Mouse (Mus musculus) G1E (cell line): ENCODE measurements around the gene Auts2. TPM values are rescaled to one million over a fixed set of nuclear protein-coding genes. Genes with fewer than 3 reads are reported as not detected.

Experiments
- ATAC-seq: 2 replicates; pipeline ENCODE4 v1.8.0; 2016; ENCODE audit warnings: mild to moderate bottlenecking; ENCODE audit not compliant: insufficient number of reproducible peaks, poor library complexity, low FRiP score, severe bottlenecking; ENCODE audit errors: extremely low read depth
- DNase-seq: peaks from one replicate; pipeline ENCODE4 v3.0.0; 2012; ENCODE audit warnings: low spot score
- H3K27me3 ChIP-seq: 2 replicates; pipeline ENCODE4 v1.6.1; 2012; ENCODE audit warnings: mild to moderate bottlenecking, low read length, inconsistent platforms; ENCODE audit not compliant: insufficient read depth
- H3K36me3 ChIP-seq: replicated peaks from 2 replicates; pipeline ENCODE3; 2012; ENCODE audit warnings: mild to moderate bottlenecking, inconsistent platforms
- H3K4me1 ChIP-seq: 2 replicates; pipeline ENCODE4 v1.6.1; 2012; ENCODE audit warnings: low read depth, low read length, inconsistent platforms, mixed read lengths; ENCODE audit not compliant: insufficient read depth
- H3K4me3 ChIP-seq: 2 replicates; pipeline ENCODE4 v1.5.1; 2012; ENCODE audit warnings: low read depth, mild to moderate bottlenecking, inconsistent platforms, low read length, moderate library complexity, mixed read lengths
- H3K9me3 ChIP-seq: replicated peaks from 2 replicates; pipeline ENCODE4 v1.6.1; 2012; ENCODE audit warnings: inconsistent platforms
- CTCF ChIP-seq: IDR thresholded peaks from 2 replicates; pipeline ENCODE4 v1.5.1; 2012; ENCODE audit warnings: low read depth, low read length, inconsistent platforms, mixed read lengths
- GATA1 ChIP-seq: IDR thresholded peaks from 2 replicates; pipeline ENCODE4 v1.6.1; 2012; ENCODE audit warnings: borderline replicate concordance, low read length, inconsistent platforms, mixed read lengths
- GATA2 ChIP-seq: IDR thresholded peaks from 2 replicates; pipeline ENCODE4 v1.6.1; 2012; ENCODE audit warnings: low read depth, low read length, inconsistent platforms, borderline replicate concordance
- POLR2AphosphoS5 ChIP-seq: IDR thresholded peaks from 2 replicates; pipeline ENCODE4 v1.6.1; 2012; ENCODE audit warnings: low read depth, low read length, inconsistent platforms; ENCODE audit not compliant: insufficient replicate concordance
- TAL1 ChIP-seq: conservative IDR thresholded peaks from 2 replicates; pipeline ENCODE4 v1.6.1; 2012; ENCODE audit warnings: low read depth, low read length, inconsistent platforms, mixed read lengths
- polyA plus RNA-seq: library from polyadenylated mRNA; stranded (reverse); fragments of >175 nt; gene quantifications from 2 replicates; pipeline ENCODE4 v1.2.3, GENCODE M21; 2012
- total RNA-seq, 2 experiments: library from RNA; stranded (forward) in 1 of 2; stranded (reverse) in 1 of 2; fragments of 200-1000 nt in 1 of 2; fragments of >200 nt in 1 of 2; fragmentation: Nextera tagmentation in 1 of 2; gene quantifications; 2 replicates each; pipeline ENCODE4 v1.2.3; 2014 to 2017

Auts2 gene
- total and polyA plus RNA-seq, 3 experiments: 0.09 to 1.3 (median 0.90) TPM

DNA sequence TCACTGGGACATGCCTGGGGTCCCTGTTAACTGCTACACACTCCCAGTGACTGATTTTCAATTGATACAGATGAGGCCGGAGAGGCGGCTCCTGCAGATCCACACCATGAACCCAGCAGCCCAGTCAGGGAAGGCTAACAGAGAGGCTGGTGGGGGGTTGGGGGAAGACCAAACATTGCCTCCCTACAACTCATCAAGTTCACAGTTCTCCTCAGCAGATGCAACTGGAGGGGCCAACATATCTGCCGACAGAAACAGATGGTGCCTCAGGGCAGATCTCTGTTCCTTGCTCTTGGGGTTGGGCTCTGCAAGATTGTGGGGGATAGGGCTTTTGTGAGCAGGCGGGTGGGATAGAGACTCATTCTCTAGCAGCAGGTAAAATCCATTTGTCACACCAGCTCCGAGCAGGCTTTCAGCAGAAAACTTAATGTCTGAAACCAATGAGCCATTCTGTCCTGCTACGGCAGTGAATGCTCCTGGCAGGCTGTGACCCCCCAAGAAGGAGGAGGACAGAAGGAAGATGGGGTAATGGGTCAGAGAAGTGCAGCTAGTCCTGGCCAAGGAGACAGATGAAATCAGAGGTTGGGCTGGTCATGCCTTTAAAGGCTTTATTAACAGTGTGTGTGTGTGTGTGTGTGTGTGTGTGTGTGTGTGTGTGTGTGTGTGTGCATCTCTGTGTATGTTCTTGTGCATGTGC lies 740.7 kb downstream of the Auts2 start:
- Histone ChIP-seq H3K27me3 (no peaks in the 10 kb centered on the region), H3K9me3 (peaks cover 60% of the 10 kb centered on the region), H3K4me1 (no peaks in the 10 kb centered on the region), H3K36me3 (no peaks in the 10 kb centered on the region), H3K4me3 (no peak overlapping the region)
- TF ChIP-seq GATA1: no peak
- TF ChIP-seq GATA2: no peak
- no peak for TF ChIP-seq POLR2AphosphoS5
- TF ChIP-seq TAL1: no peak
- TF ChIP-seq CTCF: no peak
- no peak for ATAC-seq
- DNase-seq: no peak

DNA sequence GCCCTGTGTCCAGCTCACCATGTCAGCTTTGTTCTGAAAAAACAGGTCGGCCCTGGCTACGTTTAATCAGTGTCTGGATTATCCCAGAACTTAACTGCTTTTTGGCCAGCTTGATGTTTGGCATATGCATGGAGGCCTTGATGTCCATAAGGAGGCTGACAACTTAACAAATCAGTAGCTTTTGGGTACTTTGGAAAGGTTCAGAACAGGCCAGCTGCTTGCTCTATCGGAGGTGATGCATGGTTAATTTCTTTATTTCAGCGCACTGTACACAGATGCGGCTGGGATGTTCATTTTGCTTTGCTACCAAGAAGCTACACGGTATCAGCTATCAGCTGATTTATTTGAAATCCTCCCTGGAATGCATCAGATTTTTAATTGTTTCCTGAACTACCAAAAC lies 741.2 kb downstream of the Auts2 start:
- TF ChIP-seq GATA2: no peak
- no peak for TF ChIP-seq GATA1
- TF ChIP-seq POLR2AphosphoS5: no peak
- no peak for TF ChIP-seq TAL1
- TF ChIP-seq CTCF: no peak
- no peaks in the 10 kb centered on the region for H3K36me3 ChIP-seq
- no peaks in the 10 kb centered on the region for H3K4me1 ChIP-seq
- H3K9me3 ChIP-seq: peaks cover 65% of the 10 kb centered on the region
- ATAC-seq (no peak), DNase-seq (no peak)
- H3K27me3 ChIP-seq: no peaks in the 10 kb centered on the region
- H3K4me3 ChIP-seq: no peak overlapping the region

DNA sequence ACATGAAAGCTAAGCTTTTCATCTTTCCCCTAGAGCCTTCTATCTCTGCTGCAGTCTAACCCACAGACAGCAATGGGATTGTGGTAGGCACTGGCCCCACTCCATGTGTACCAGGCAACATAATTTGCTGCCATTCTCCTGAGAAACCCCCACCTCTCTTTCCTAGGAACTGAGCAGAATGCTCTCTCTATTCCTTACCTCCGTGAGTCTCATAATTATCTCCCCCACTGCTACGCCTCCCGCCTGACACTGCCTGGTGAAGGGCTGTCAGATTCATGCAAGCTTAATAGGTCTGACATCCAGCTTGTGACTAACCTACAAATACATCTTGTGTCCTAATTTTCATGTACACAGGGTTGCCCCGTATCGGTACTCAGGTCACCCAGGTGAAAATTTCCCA lies 744.8 kb downstream of the Auts2 start:
- DNase-seq: no peak
- Histone ChIP-seq H3K9me3 (peaks cover 66% of the 10 kb centered on the region), H3K4me3 (no peak overlapping the region), H3K36me3 (no peaks in the 10 kb centered on the region), H3K27me3 (no peaks in the 10 kb centered on the region), H3K4me1 (no peaks in the 10 kb centered on the region)
- TF ChIP-seq GATA2 (no peak), TAL1 (no peak), POLR2AphosphoS5 (no peak), CTCF (no peak), GATA1 (no peak)
- no peak for ATAC-seq

DNA sequence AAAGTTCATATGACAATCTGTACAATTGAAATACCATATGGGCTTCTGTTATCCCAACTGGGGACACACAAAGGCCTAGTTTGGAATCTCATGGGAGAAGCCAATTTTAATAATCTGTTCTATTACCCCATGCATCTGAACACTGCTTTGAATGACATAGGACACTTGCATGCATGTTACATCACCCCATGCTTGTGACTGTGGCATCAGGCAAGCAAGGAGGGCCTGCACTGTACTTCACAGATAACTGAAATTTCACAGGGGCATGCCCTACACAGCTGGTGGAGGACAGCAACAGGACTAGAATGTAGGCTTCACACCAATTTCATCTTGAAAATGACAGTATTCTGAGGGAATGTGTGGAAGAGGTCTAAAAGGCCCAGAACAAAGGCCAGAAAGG lies 746.1 kb downstream of the Auts2 start:
- no peaks in the 10 kb centered on the region for H3K27me3 ChIP-seq
- DNase-seq (no peak), ATAC-seq (no peak)
- H3K4me3 ChIP-seq: no peak overlapping the region
- no peaks in the 10 kb centered on the region for H3K4me1 ChIP-seq
- no peaks in the 10 kb centered on the region for H3K36me3 ChIP-seq
- peaks cover 63% of the 10 kb centered on the region for H3K9me3 ChIP-seq
- TF ChIP-seq GATA2 (no peak), TAL1 (no peak), CTCF (no peak), GATA1 (no peak), POLR2AphosphoS5 (no peak)

DNA sequence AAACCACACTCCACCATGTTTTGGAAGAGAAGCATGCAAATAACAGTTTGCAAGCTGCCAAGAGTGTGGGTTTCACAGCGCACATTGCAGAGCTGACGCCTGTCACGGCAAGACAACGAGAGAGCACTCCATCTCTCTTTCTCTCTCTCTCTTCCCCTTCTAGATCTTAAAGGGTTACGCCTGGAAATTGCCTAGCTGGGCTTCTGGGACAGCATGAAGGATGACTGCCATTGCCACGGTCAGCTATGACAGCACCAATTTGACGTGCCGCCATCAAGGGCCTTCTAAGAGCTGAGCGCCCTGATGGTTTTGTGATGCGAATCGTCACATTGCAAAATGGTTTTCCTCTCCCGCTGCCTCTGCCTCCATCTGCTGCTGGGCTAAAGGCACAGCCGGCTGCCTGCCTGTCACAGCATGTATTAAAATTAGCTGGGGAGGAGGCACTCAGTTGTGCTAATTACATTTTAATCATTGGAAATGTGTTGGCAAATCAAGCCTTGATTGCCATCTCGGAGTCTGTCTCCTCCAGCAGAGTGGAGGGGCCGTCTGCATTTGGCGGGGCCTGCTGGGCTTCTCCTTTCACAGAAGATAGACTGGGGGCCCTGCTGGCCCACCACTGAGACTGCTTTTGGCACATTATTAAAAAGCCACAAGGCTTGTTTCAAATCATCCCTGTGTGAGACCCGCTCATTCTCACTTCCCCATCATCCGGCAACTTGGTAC lies 748.6 kb downstream of the Auts2 start:
- Histone ChIP-seq H3K36me3 (no peaks in the 10 kb centered on the region), H3K4me3 (no peak overlapping the region), H3K27me3 (no peaks in the 10 kb centered on the region), H3K9me3 (peaks cover 63% of the 10 kb centered on the region), H3K4me1 (no peaks in the 10 kb centered on the region)
- no peak for TF ChIP-seq GATA2
- TF ChIP-seq POLR2AphosphoS5: no peak
- TF ChIP-seq TAL1: no peak
- TF ChIP-seq CTCF: no peak
- no peak for TF ChIP-seq GATA1
- DNase-seq: no peak
- ATAC-seq: no peak

DNA sequence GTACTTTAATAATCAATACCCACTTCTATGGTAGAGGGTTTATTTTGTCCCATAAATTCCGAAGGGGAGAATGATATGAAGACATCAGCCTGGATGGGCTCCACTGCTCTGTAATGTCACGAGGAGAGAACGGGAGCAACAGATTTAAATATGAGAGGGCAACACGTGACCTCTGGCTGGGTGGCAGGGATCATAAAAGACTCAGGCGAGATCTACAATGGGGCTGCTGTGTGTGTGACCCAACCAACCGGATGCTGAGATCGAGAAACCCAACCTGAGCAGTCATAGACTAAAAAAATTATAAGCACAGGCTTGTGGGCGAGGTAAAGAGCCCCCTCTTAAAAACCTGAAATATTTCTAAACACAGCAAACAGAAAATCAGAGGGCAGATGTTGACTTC lies 753.5 kb downstream of the Auts2 start:
- Histone ChIP-seq H3K27me3 (no peaks in the 10 kb centered on the region), H3K4me3 (no peak overlapping the region), H3K4me1 (no peaks in the 10 kb centered on the region), H3K36me3 (no peaks in the 10 kb centered on the region), H3K9me3 (peaks cover 56% of the 10 kb centered on the region)
- no peak for ATAC-seq
- no peak for TF ChIP-seq CTCF
- TF ChIP-seq POLR2AphosphoS5: no peak
- no peak for TF ChIP-seq GATA2
- no peak for TF ChIP-seq TAL1
- TF ChIP-seq GATA1: no peak
- no peak for DNase-seq
